25 mouse cellular contexts compared by ENCODE assay signal in the genomic region with DNA sequence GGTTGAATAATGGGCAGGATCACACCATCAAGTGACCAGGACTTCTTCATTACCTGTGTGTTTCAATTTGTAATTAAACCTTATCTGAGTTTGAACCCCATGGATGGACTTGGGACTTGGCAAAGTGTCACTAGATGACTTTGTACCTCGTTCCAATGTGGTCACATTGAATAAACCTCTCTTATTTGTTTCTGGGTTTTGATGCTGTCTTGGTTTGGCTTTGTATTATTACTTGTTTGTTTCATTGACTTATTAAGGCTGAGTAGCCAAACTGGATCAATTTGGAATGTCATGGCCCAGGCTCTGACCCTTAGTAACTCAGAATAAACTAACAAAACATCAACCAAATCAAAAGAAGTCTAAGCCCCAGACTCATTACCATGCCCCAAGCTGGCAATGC. TPM values are rescaled to one million over a fixed set of nuclear protein-coding genes. Genes with fewer than 3 reads are reported as not detected.
"Had no signal": no experiment of that assay in that cellular context is flagged by ENCODE, and none has a peak within 500 bp of the region (broad histone marks: within the 10 kb centered on the region; RNA-seq: fewer than 3 reads in every experiment).

No protein-coding gene starts in this region.

- H3K27ac ChIP-seq: neural tube, embryonic 12.5 days; neural tube, embryonic 13.5 days; neural tube, embryonic 15.5 days; stomach, embryonic 15.5 days; stomach, postnatal 0 days had no signal

- H3K4me1 ChIP-seq: neural tube, embryonic 12.5 days; neural tube, embryonic 13.5 days; neural tube, embryonic 15.5 days; stomach, embryonic 15.5 days had no signal

- DNase-seq: retina, postnatal 1 day; right cerebral cortex, adult 18-20 months; right cerebral cortex, postnatal 14 days; right cerebral cortex, postnatal 25 days; right cerebral cortex, postnatal 4 days; spleen, adult 18-20 months; thymus, adult 18-20 months; thymus, adult 2 months; thymus, postnatal 14 days; thymus, postnatal 25 days; thymus, postnatal 36 days; thymus, postnatal 4 days had no signal

- H3K4me2 ChIP-seq: neural tube, embryonic 12.5 days; neural tube, embryonic 13.5 days; neural tube, embryonic 15.5 days; stomach, embryonic 15.5 days had no signal

- H3K4me3 ChIP-seq: neural tube, embryonic 12.5 days; neural tube, embryonic 13.5 days; neural tube, embryonic 15.5 days; stomach, embryonic 15.5 days had no signal

- H3K9ac ChIP-seq: neural tube, embryonic 12.5 days; neural tube, embryonic 13.5 days; neural tube, embryonic 15.5 days; stomach, embryonic 15.5 days had no signal

- H3K36me3 ChIP-seq: neural tube, embryonic 12.5 days; neural tube, embryonic 13.5 days; neural tube, embryonic 15.5 days; stomach, embryonic 15.5 days had no signal

- H3K9me3 ChIP-seq: neural tube, embryonic 12.5 days; neural tube, embryonic 13.5 days; neural tube, embryonic 15.5 days; stomach, embryonic 15.5 days had no signal

- H3K27me3 ChIP-seq: neural tube, embryonic 12.5 days; neural tube, embryonic 13.5 days; neural tube, embryonic 15.5 days; stomach, embryonic 15.5 days had no signal

RNA-seq across cellular contexts. Expression of a gene that starts 23.3 kb away (rescaled TPM):
- total RNA-seq: neutrophil, adult 5-6 weeks had no signal
- polyA plus RNA-seq: neural tube, embryonic 12.5 days; neural tube, embryonic 13.5 days; neural tube, embryonic 14.5 days; neural tube, embryonic 15.5 days; spleen, adult 2 months; testis, adult 2 months had no signal

RNA-seq across cellular contexts. Expression of a gene that starts 47.6 kb away (rescaled TPM):
- total RNA-seq: neutrophil, adult 5-6 weeks had no signal
- polyA plus RNA-seq: neural tube, embryonic 12.5 days; neural tube, embryonic 13.5 days; neural tube, embryonic 14.5 days; neural tube, embryonic 15.5 days; spleen, adult 2 months; stomach, embryonic 14.5 days; stomach, embryonic 15.5 days; stomach, embryonic 16.5 days; stomach, postnatal 0 days; testis, adult 2 months; thymus, adult 2 months; thymus, postnatal 0 days; urinary bladder, adult 2 months had no signal
